Mouse (Mus musculus) cortical plate, adult 2 months (tissue): ENCODE measurements around the gene Fam198b.

Experiments
- CTCF ChIP-seq: fragments of 200-500 bp; IDR thresholded peaks from 2 replicates; pipeline ENCODE4 v1.5.1; 2011; ENCODE audit warnings: mild to moderate bottlenecking, control low read depth, low read length; ENCODE audit not compliant: insufficient read depth; ENCODE audit errors: extremely low read depth
- POLR2A ChIP-seq: fragments of 200-500 bp; IDR thresholded peaks from 2 replicates; pipeline ENCODE4 v1.6.1; 2011; ENCODE audit warnings: mild to moderate bottlenecking, low read length, control low read depth; ENCODE audit not compliant: insufficient read depth; ENCODE audit errors: extremely low read depth

DNA sequence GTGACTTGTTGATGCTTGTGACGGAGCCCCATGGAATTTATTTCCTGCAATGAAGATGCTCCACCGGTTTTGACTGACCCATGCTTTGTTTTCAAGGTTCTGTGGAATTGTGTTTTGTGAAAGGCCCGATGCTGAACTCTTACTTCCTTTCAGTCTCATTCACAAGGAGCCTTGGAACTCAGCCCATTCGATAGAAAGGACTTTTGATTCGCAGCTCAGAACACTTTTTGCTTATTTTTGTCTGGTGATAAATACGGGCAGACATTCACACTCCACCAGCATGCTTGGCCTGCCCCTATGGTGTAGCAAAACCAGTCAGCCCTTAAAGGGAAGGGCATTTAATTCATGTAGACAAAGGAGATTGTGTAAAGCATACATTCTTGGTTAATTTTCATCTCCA is 19.5 kb downstream of the Fam198b start:
- no peak for TF ChIP-seq CTCF
- no peak for TF ChIP-seq POLR2A
